Mouse (Mus musculus) midbrain, embryonic 15.5 days (tissue): ENCODE measurements at regions not wholly inside any gene's neighbourhood (a gene's known extent, or its start where the extent isn't known, plus 50 kb on each side); places are given as distances from the start of the nearest gene placed in this dataset.

Experiments
- ATAC-seq: fragments of 200-750 bp; cut with Nextera tagmentation; replicated peaks from 2 replicates; pipeline ENCODE4 v1.8.0; 2017; ENCODE audit warnings: moderate TSS enrichment
- H3K27ac ChIP-seq: fragments of 300-500 bp; sonication (generic); 2 replicates; pipeline ENCODE4 v1.5.1; 2015; ENCODE audit warnings: mild to moderate bottlenecking, inconsistent platforms
- H3K27me3 ChIP-seq: fragments of 300-500 bp; sonication (generic); replicated peaks from 2 replicates; pipeline ENCODE4 v1.6.1; 2015; ENCODE audit warnings: inconsistent platforms
- H3K36me3 ChIP-seq: fragments of 300-500 bp; sonication (generic); replicated peaks from 2 replicates; pipeline ENCODE4 v1.6.1; 2015; ENCODE audit warnings: inconsistent platforms
- H3K4me1 ChIP-seq: fragments of 300-500 bp; sonication (generic); 2 replicates; pipeline ENCODE4 v1.6.1; 2015; ENCODE audit warnings: inconsistent platforms
- H3K4me2 ChIP-seq: fragments of 300-500 bp; sonication (generic); 2 replicates; pipeline ENCODE4 v1.6.1; 2015; ENCODE audit warnings: inconsistent platforms, mild to moderate bottlenecking, moderate library complexity
- H3K4me3 ChIP-seq: fragments of 300-500 bp; sonication (generic); 2 replicates; pipeline ENCODE4 v1.5.1; 2015; ENCODE audit warnings: mild to moderate bottlenecking, inconsistent platforms
- H3K9ac ChIP-seq: fragments of 300-500 bp; sonication (generic); 2 replicates; pipeline ENCODE4 v1.6.1; 2015; ENCODE audit warnings: mild to moderate bottlenecking, inconsistent platforms
- H3K9me3 ChIP-seq: fragments of 300-500 bp; sonication (generic); 2 replicates; pipeline ENCODE4 v1.6.1; 2016; ENCODE audit warnings: inconsistent platforms
- WGBS: fragments of 180-500 bp; shearing (Covaris S2); methylation state at CpG from one replicate; pipeline ENCODE4 v1.1.7; 2015; ENCODE audit warnings: mixed read lengths; 5-methylcytosine and 5-hydroxymethylcytosine counted together

- 50% methylated on average over 5 of the region's 5 CpGs for WGBS
- no peaks in the 10 kb centered on the region for H3K4me1 ChIP-seq
- no peak overlapping the region for H3K27ac ChIP-seq
- H3K4me2 ChIP-seq, result no peak overlapping the region
- no peaks in the 10 kb centered on the region for H3K27me3 ChIP-seq
- no peaks in the 10 kb centered on the region for H3K36me3 ChIP-seq
- no peaks in the 10 kb centered on the region for H3K9me3 ChIP-seq
- ATAC-seq, result no peak
- no peak overlapping the region for H3K4me3 ChIP-seq
- no peak overlapping the region for H3K9ac ChIP-seq
These were observed 4071.8 kb upstream of the Gm7489 start for GRCm38 (mm10) chr15:49812885-49813284.

- no peaks in the 10 kb centered on the region for H3K36me3 ChIP-seq
- 79% methylated on average over 1 of the region's 1 CpGs for WGBS
- no peak for ATAC-seq
- no peaks in the 10 kb centered on the region for H3K9me3 ChIP-seq
- H3K9ac ChIP-seq, result no peak overlapping the region
- H3K27ac ChIP-seq, result no peak overlapping the region
- H3K4me1 ChIP-seq, result no peaks in the 10 kb centered on the region
- H3K4me2 ChIP-seq, result no peak overlapping the region
- H3K27me3 ChIP-seq, result no peaks in the 10 kb centered on the region
- H3K4me3 ChIP-seq, result no peak overlapping the region
These were observed 4024.4 kb upstream of the Gm7489 start for GRCm38 (mm10) chr15:49860331-49860730.

GRCm38 (mm10) chr15:49874555-49874954 lies 4010.2 kb upstream of the Gm7489 start:
- H3K4me2 ChIP-seq, result no peak overlapping the region
- no peak overlapping the region for H3K27ac ChIP-seq
- no peaks in the 10 kb centered on the region for H3K36me3 ChIP-seq
- WGBS, result 49% methylated on average over 4 of the region's 4 CpGs
- H3K9me3 ChIP-seq, result no peaks in the 10 kb centered on the region
- H3K27me3 ChIP-seq, result no peaks in the 10 kb centered on the region
- H3K4me3 ChIP-seq, result no peak overlapping the region
- H3K9ac ChIP-seq, result no peak overlapping the region
- no peaks in the 10 kb centered on the region for H3K4me1 ChIP-seq
- peak; percentile 52; the same call in 1 of the 2 replicates for ATAC-seq

GRCm38 (mm10) chr15:49885947-49886346 lies 3998.8 kb upstream of the Gm7489 start:
- Histone ChIP-seq H3K4me3 (no peak overlapping the region), H3K9me3 (no peaks in the 10 kb centered on the region), H3K9ac (no peak overlapping the region), H3K36me3 (no peaks in the 10 kb centered on the region), H3K4me2 (no peak overlapping the region), H3K4me1 (no peaks in the 10 kb centered on the region), H3K27ac (no peak overlapping the region), H3K27me3 (no peaks in the 10 kb centered on the region)
- peak; percentile 63; the same call in 1 of the 2 replicates for ATAC-seq

GRCm38 (mm10) chr15:49896045-49896444 lies 3988.7 kb upstream of the Gm7489 start:
- no peaks in the 10 kb centered on the region for H3K36me3 ChIP-seq
- no peak overlapping the region for H3K4me2 ChIP-seq
- ATAC-seq, result no peak
- H3K4me1 ChIP-seq, result no peaks in the 10 kb centered on the region
- H3K4me3 ChIP-seq, result no peak overlapping the region
- no peak overlapping the region for H3K9ac ChIP-seq
- 71% methylated on average over 4 of the region's 4 CpGs for WGBS
- H3K27me3 ChIP-seq, result no peaks in the 10 kb centered on the region
- no peak overlapping the region for H3K27ac ChIP-seq
- no peaks in the 10 kb centered on the region for H3K9me3 ChIP-seq

- WGBS, result 76% methylated on average over 3 of the region's 3 CpGs
- Histone ChIP-seq H3K4me2 (no peak overlapping the region), H3K27me3 (no peaks in the 10 kb centered on the region), H3K4me3 (no peak overlapping the region), H3K9ac (no peak overlapping the region), H3K27ac (no peak overlapping the region), H3K9me3 (no peaks in the 10 kb centered on the region), H3K4me1 (no peaks in the 10 kb centered on the region), H3K36me3 (no peaks in the 10 kb centered on the region)
- ATAC-seq, result no peak
These were observed 3985.9 kb upstream of the Gm7489 start for GRCm38 (mm10) chr15:49898783-49899182.

GRCm38 (mm10) chr15:49899782-49900181 lies 3984.9 kb upstream of the Gm7489 start:
- Histone ChIP-seq H3K27ac (no peak overlapping the region), H3K36me3 (no peaks in the 10 kb centered on the region), H3K9me3 (no peaks in the 10 kb centered on the region), H3K4me2 (no peak overlapping the region), H3K27me3 (no peaks in the 10 kb centered on the region), H3K4me3 (no peak overlapping the region), H3K4me1 (no peaks in the 10 kb centered on the region), H3K9ac (no peak overlapping the region)
- 83% methylated on average over 2 of the region's 2 CpGs for WGBS
- no peak for ATAC-seq
